Mouse (Mus musculus) liver, embryonic 15.5 days (tissue): ENCODE data around the gene Stx18. TPM values are rescaled to one million over a fixed set of nuclear protein-coding genes. Genes with fewer than 3 reads are reported as not detected.
A peak's percentile ranks its signal among the peaks of the same experiment; 100 is the strongest.

Experiments used
- ATAC-seq: fragments of 200-750 bp; cut with Nextera tagmentation; 2 replicates; pipeline ENCODE4 v1.8.0; 2017; ENCODE audit warnings: moderate number of reproducible peaks, mild to moderate bottlenecking, moderate library complexity; ENCODE audit not compliant: insufficient read depth
- H3K27ac ChIP-seq: fragments of 300-500 bp; sonication (generic); replicated peaks from 2 replicates; pipeline ENCODE4 v1.5.1; 2015; ENCODE audit warnings: mild to moderate bottlenecking, inconsistent platforms
- H3K27me3 ChIP-seq: fragments of 300-500 bp; sonication (generic); 2 replicates; pipeline ENCODE4 v1.6.1; 2015; ENCODE audit warnings: mild to moderate bottlenecking, inconsistent platforms
- H3K36me3 ChIP-seq: fragments of 300-500 bp; sonication (generic); replicated peaks from 2 replicates; pipeline ENCODE4 v1.6.1; 2015; ENCODE audit warnings: moderate library complexity, mild to moderate bottlenecking, inconsistent platforms
- H3K4me1 ChIP-seq: fragments of 300-500 bp; sonication (generic); replicated peaks from 2 replicates; pipeline ENCODE4 v1.6.1; 2015; ENCODE audit warnings: inconsistent platforms
- H3K4me2 ChIP-seq: fragments of 300-500 bp; sonication (generic); 2 replicates; pipeline ENCODE4 v1.6.1; 2015; ENCODE audit warnings: moderate library complexity, mild to moderate bottlenecking, inconsistent platforms
- H3K4me3 ChIP-seq: fragments of 300-500 bp; sonication (generic); replicated peaks from 2 replicates; pipeline ENCODE4 v1.5.1; 2015; ENCODE audit warnings: mild to moderate bottlenecking, inconsistent platforms
- H3K9ac ChIP-seq: fragments of 300-500 bp; sonication (generic); 2 replicates; pipeline ENCODE4 v1.6.1; 2015; ENCODE audit warnings: moderate library complexity, mild to moderate bottlenecking, inconsistent platforms
- H3K9me3 ChIP-seq: fragments of 300-500 bp; sonication (generic); replicated peaks from 2 replicates; pipeline ENCODE4 v1.6.1; 2016; ENCODE audit warnings: inconsistent platforms
- WGBS: fragments of 180-500 bp; shearing (Covaris S2); methylation state at CpG from one replicate; pipeline ENCODE4 v1.1.7; 2015; ENCODE audit warnings: mixed read lengths; ENCODE audit not compliant: insufficient replicate concordance; 5-methylcytosine and 5-hydroxymethylcytosine counted together
- polyA plus RNA-seq: library from polyadenylated mRNA; unstranded; fragments of >200 nt; fragmentation: Nextera tagmentation; extraction: Ambion mirVana; gene quantifications from 2 replicates; pipeline ENCODE4 v1.2.1, GENCODE M21; 2015

Gene Stx18
- polyA plus RNA-seq, 1 experiment from 2014 or later, result 12.5 TPM

GRCm38 (mm10) chr5:38099139-38099676 is 60.7 kb downstream of the Stx18 start:
- no peak overlapping the region for H3K9ac ChIP-seq
- no peaks in the 10 kb centered on the region for H3K27me3 ChIP-seq
- WGBS, result 70% methylated on average over 2 of the region's 2 CpGs
- no peaks in the 10 kb centered on the region for H3K9me3 ChIP-seq
- H3K27ac ChIP-seq, result no peak overlapping the region
- no peaks in the 10 kb centered on the region for H3K4me1 ChIP-seq
- H3K4me2 ChIP-seq, result no peak overlapping the region
- no peak for ATAC-seq
- no peaks in the 10 kb centered on the region for H3K36me3 ChIP-seq
- no peak overlapping the region for H3K4me3 ChIP-seq

DNA sequence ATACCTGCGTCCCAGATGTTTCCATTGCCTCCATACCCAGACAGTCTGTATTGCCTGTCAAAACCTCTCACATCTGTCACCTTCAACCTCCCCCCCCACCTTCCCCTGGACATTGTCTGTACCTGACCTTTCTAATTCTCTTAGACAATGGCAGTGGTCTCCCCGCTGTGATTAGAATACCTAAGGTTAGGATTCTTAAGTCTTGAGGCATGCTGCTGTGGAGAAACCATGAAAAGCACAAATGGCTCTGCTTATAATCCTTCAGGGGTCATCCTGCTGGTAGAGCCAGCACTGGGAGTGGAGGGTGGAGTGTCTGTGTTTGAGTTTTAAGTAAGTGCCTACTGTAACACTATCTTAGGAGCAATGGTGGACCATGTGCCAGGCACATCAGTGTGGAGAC is 64.4 kb downstream of the Stx18 start:
- Histone ChIP-seq H3K27ac (no peak overlapping the region), H3K4me2 (no peak overlapping the region), H3K9ac (no peak overlapping the region), H3K9me3 (no peaks in the 10 kb centered on the region), H3K36me3 (peaks cover 8% of the 10 kb centered on the region; the same call in 1 of the 2 replicates), H3K4me1 (no peaks in the 10 kb centered on the region), H3K27me3 (no peaks in the 10 kb centered on the region), H3K4me3 (no peak overlapping the region)
- 71% methylated on average over 2 of the region's 2 CpGs for WGBS
- ATAC-seq, result no peak

GRCm38 (mm10) chr5:38106080-38106697 is 67.6 kb downstream of the Stx18 start:
- H3K27me3 ChIP-seq, result no peaks in the 10 kb centered on the region
- no peak overlapping the region for H3K9ac ChIP-seq
- H3K4me3 ChIP-seq, result no peak overlapping the region
- WGBS, result 78% methylated on average over 14 of the region's 14 CpGs
- no peak overlapping the region for H3K4me2 ChIP-seq
- ATAC-seq, result no peak
- H3K4me1 ChIP-seq, result no peaks in the 10 kb centered on the region
- H3K27ac ChIP-seq, result no peak overlapping the region
- H3K9me3 ChIP-seq, result no peaks in the 10 kb centered on the region
- H3K36me3 ChIP-seq, result peaks cover 8% of the 10 kb centered on the region; the same call in 1 of the 2 replicates

- no peak overlapping the region for H3K27ac ChIP-seq
- H3K4me2 ChIP-seq, result no peak overlapping the region
- H3K9me3 ChIP-seq, result no peaks in the 10 kb centered on the region
- no peak overlapping the region for H3K4me3 ChIP-seq
- no peaks in the 10 kb centered on the region for H3K27me3 ChIP-seq
- no peak for ATAC-seq
- H3K4me1 ChIP-seq, result no peaks in the 10 kb centered on the region
- peaks cover 8% of the 10 kb centered on the region; the same call in 1 of the 2 replicates for H3K36me3 ChIP-seq
- 77% methylated on average over 10 of the region's 10 CpGs for WGBS
- no peak overlapping the region for H3K9ac ChIP-seq
These were observed 68.3 kb downstream of the Stx18 start for GRCm38 (mm10) chr5:38106807-38107206.

DNA sequence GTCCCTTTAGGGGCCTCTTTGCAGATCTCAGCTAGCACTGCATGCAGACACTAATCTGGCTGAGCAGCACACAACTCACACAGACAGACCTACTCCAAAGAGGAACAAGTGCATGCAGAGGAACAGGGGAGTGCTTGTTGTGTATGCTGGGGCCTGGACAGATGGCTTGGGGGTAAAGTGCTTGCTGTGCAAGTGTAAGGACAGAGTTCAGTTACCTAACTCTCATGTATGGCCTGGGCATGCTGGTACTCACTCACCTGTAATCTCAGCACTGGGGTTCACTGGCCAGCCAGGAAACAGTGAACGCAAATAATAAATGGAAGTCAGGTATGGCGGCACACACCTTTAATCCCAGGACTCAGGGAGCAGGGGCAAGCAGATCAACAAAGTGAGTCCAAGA is 76.0 kb downstream of the Stx18 start:
- H3K4me1 ChIP-seq, result no peaks in the 10 kb centered on the region
- no peak overlapping the region for H3K9ac ChIP-seq
- H3K27ac ChIP-seq, result no peak overlapping the region
- no peak overlapping the region for H3K4me2 ChIP-seq
- no peak for ATAC-seq
- no peaks in the 10 kb centered on the region for H3K9me3 ChIP-seq
- H3K27me3 ChIP-seq, result no peaks in the 10 kb centered on the region
- no peak overlapping the region for H3K4me3 ChIP-seq
- WGBS, result 86% methylated on average over 2 of the region's 2 CpGs
- peaks cover 7% of the 10 kb centered on the region; the same call in 1 of the 2 replicates for H3K36me3 ChIP-seq

- Histone ChIP-seq H3K9ac (no peak overlapping the region), H3K4me1 (no peaks in the 10 kb centered on the region), H3K27ac (no peak overlapping the region), H3K36me3 (peaks cover 7% of the 10 kb centered on the region; the same call in 1 of the 2 replicates), H3K27me3 (no peaks in the 10 kb centered on the region), H3K9me3 (no peaks in the 10 kb centered on the region), H3K4me2 (no peak overlapping the region), H3K4me3 (no peak overlapping the region)
- ATAC-seq, result no peak
- WGBS, result 74% methylated on average over 1 of the region's 1 CpGs
These were observed 78.5 kb downstream of the Stx18 start for GRCm38 (mm10) chr5:38117056-38117455.

DNA sequence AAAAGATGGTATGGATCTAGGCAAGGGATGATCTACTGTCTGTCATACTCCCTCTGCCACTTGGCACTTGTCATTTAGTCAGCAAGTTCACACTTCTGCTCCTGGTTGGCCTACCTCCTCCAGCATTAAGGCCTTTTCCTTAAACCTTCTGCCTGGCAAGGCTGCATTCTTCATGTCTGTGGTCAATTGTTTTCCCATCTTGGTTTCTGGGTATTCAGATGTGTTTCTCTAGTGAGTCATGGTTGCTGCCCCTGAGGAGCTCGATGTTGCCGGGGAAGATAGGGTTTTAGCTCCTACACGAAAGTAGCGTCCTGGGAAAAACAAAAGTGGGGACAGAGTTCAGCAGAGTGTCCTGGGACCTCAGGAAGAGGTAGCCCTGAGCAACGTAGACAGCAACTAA is 80.7 kb downstream of the Stx18 start:
- no peaks in the 10 kb centered on the region for H3K9me3 ChIP-seq
- H3K9ac ChIP-seq, result no peak overlapping the region
- no peaks in the 10 kb centered on the region for H3K4me1 ChIP-seq
- no peak overlapping the region for H3K4me2 ChIP-seq
- H3K4me3 ChIP-seq, result no peak overlapping the region
- H3K27ac ChIP-seq, result no peak overlapping the region
- no peaks in the 10 kb centered on the region for H3K27me3 ChIP-seq
- peaks cover 7% of the 10 kb centered on the region; the same call in 1 of the 2 replicates for H3K36me3 ChIP-seq
- no peak for ATAC-seq
- WGBS, result 74% methylated on average over 5 of the region's 5 CpGs

GRCm38 (mm10) chr5:38121699-38122098 is 83.2 kb downstream of the Stx18 start:
- H3K9ac ChIP-seq, result no peak overlapping the region
- H3K4me3 ChIP-seq, result no peak overlapping the region
- H3K4me2 ChIP-seq, result no peak overlapping the region
- H3K27me3 ChIP-seq, result no peaks in the 10 kb centered on the region
- no peaks in the 10 kb centered on the region for H3K36me3 ChIP-seq
- H3K27ac ChIP-seq, result no peak overlapping the region
- 72% methylated on average over 7 of the region's 7 CpGs for WGBS
- ATAC-seq, result no peak
- H3K4me1 ChIP-seq, result no peaks in the 10 kb centered on the region
- H3K9me3 ChIP-seq, result no peaks in the 10 kb centered on the region

- Histone ChIP-seq H3K27me3 (no peaks in the 10 kb centered on the region), H3K4me2 (no peak overlapping the region), H3K4me3 (no peak overlapping the region), H3K9ac (no peak overlapping the region), H3K4me1 (no peaks in the 10 kb centered on the region), H3K36me3 (0 out of 2 replicates have a peak, but pooled peaks cover 8% of the 10 kb centered on the region), H3K9me3 (no peaks in the 10 kb centered on the region), H3K27ac (no peak overlapping the region)
- 71% methylated on average over 13 of the region's 13 CpGs for WGBS
- no peak for ATAC-seq
These were observed 88.2 kb downstream of the Stx18 start for GRCm38 (mm10) chr5:38126519-38127306.

- no peak overlapping the region for H3K9ac ChIP-seq
- peak; percentile 67 for ATAC-seq
- H3K4me2 ChIP-seq, result no peak overlapping the region
- no peak overlapping the region for H3K4me3 ChIP-seq
- H3K27ac ChIP-seq, result no peak overlapping the region
- H3K36me3 ChIP-seq, result 0 out of 2 replicates have a peak, but pooled peaks cover 8% of the 10 kb centered on the region
- H3K27me3 ChIP-seq, result no peaks in the 10 kb centered on the region
- no peaks in the 10 kb centered on the region for H3K9me3 ChIP-seq
- 61% methylated on average over 2 of the region's 2 CpGs for WGBS
- H3K4me1 ChIP-seq, result no peaks in the 10 kb centered on the region
These were observed 90.8 kb downstream of the Stx18 start for GRCm38 (mm10) chr5:38129339-38129738.

- no peak overlapping the region for H3K4me2 ChIP-seq
- 73% methylated on average over 9 of the region's 9 CpGs for WGBS
- no peaks in the 10 kb centered on the region for H3K9me3 ChIP-seq
- H3K27me3 ChIP-seq, result no peaks in the 10 kb centered on the region
- no peak overlapping the region for H3K4me3 ChIP-seq
- no peak overlapping the region for H3K27ac ChIP-seq
- ATAC-seq, result peak; percentile 25; the same call in 1 of the 2 replicates
- H3K4me1 ChIP-seq, result no peaks in the 10 kb centered on the region
- no peak overlapping the region for H3K9ac ChIP-seq
- H3K36me3 ChIP-seq, result no peaks in the 10 kb centered on the region
These were observed 97.7 kb downstream of the Stx18 start for GRCm38 (mm10) chr5:38136247-38136646.
